ENCODE assay signal across 9 mouse cellular contexts in the genomic region with DNA sequence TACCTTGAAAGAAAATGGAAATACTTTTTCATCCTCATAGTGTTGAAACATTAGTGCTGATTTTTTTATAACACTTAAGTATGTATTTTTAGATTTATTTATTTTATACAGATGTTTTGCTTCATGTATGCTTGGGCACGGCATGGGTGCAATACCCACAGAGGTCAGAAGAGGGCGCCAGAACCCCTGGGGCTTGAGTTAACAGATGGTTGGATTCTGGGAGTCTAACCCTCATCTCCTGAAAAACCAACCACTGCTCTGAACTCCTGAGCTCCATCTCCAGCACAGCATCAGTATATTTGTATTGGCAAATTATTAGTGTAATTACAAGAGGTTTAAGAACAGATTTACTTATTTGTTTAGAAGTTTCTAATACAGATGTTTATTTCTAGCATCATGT. TPM values are rescaled to one million over a fixed set of nuclear protein-coding genes. Genes with fewer than 3 reads are reported as not detected.
DNase-seq lines count a peak whose midpoint lies in the region; ATAC-seq and TF ChIP-seq lines count a peak whose summit lies in the region.
"Had no signal": no experiment of that assay in that cellular context is flagged by ENCODE, and none has a peak within 500 bp of the region (broad histone marks: within the 10 kb centered on the region; RNA-seq: fewer than 3 reads in every experiment).

No protein-coding gene starts in this region.

- H3K9ac ChIP-seq in hindbrain, embryonic 11.5 days (ENCODE audit: low read depth, low read length), result no peak overlapping the region
- H3K9ac ChIP-seq in hindbrain, embryonic 16.5 days (ENCODE audit: low read depth, low read length), result no peak overlapping the region
- H3K9ac ChIP-seq: limb, embryonic 13.5 days had no signal

- ATAC-seq in hindbrain, embryonic 11.5 days (ENCODE audit: low FRiP score), result no peak
- no peak for ATAC-seq in hindbrain, embryonic 16.5 days
- peak; percentile 69 for ATAC-seq in frontal cortex, adult (ENCODE audit: low TSS enrichment)

- no peaks in the 10 kb centered on the region for H3K27me3 ChIP-seq in hindbrain, embryonic 11.5 days (ENCODE audit: control insufficient read depth, insufficient read depth, low read length)
- H3K27me3 ChIP-seq in hindbrain, embryonic 16.5 days (replicated peaks; ENCODE audit: control insufficient read depth, insufficient read depth, low read length), result no peaks in the 10 kb centered on the region
- 0 out of 2 replicates have a peak, but pooled peaks cover 6% of the 10 kb centered on the region for H3K27me3 ChIP-seq in E14TG2a.4 (ENCODE audit: insufficient read depth, low read length)
- H3K27me3 ChIP-seq in splenic B cell, adult 2 months (ENCODE audit: control insufficient read depth, insufficient read depth, low read length, poor library complexity, severe bottlenecking), result no peaks in the 10 kb centered on the region; the same call in 1 of the 2 replicates
- H3K27me3 ChIP-seq: limb, embryonic 13.5 days had no signal

- DNase-seq in hindbrain, embryonic 11.5 days (ENCODE audit: low spot score), result peak; percentile 87
- DNase-seq in c-Kit-positive CD71-negative TER-119-negative erythroid progenitor cells, embryonic 14.5 days (ENCODE audit: low read depth), result peak; percentile 64
- DNase-seq in kidney, postnatal 25 days, result peak; percentile 71 to 83
- DNase-seq in mesoderm, embryonic 11.5 days (ENCODE audit: low read depth, low spot score), result peak; percentile 77
- peak; percentile 85 for DNase-seq in splenic B cell, adult 2 months (ENCODE audit: low read depth, low spot score)

- H3K36me3 ChIP-seq in hindbrain, embryonic 11.5 days (ENCODE audit: control insufficient read depth, insufficient read depth, low read length), result no peaks in the 10 kb centered on the region
- no peaks in the 10 kb centered on the region for H3K36me3 ChIP-seq in hindbrain, embryonic 16.5 days (ENCODE audit: control insufficient read depth, insufficient read depth, low read length)
- H3K36me3 ChIP-seq in E14TG2a.4 (ENCODE audit: insufficient read depth, low read length), result no peaks in the 10 kb centered on the region
- no peaks in the 10 kb centered on the region for H3K36me3 ChIP-seq in splenic B cell, adult 2 months (ENCODE audit: control insufficient read depth, insufficient read depth, low read length, poor library complexity, severe bottlenecking)
- H3K36me3 ChIP-seq: limb, embryonic 13.5 days had no signal

- 5% methylated on average over 2 of the region's 2 CpGs for WGBS in hindbrain, embryonic 11.5 days
- WGBS in hindbrain, embryonic 16.5 days, result 5% methylated on average over 2 of the region's 2 CpGs

- TF ChIP-seq CTCF in E14TG2a.4 (conservative IDR thresholded peaks at IDR 0.05; ENCODE audit: low read length), result peak; percentile 99

- no peaks in the 10 kb centered on the region for H3K9me3 ChIP-seq in hindbrain, embryonic 11.5 days (ENCODE audit: control insufficient read depth, low read length)
- no peaks in the 10 kb centered on the region for H3K9me3 ChIP-seq in hindbrain, embryonic 16.5 days (ENCODE audit: control insufficient read depth, low read length)
- H3K9me3 ChIP-seq in E14TG2a.4 (ENCODE audit: low read length), result peaks cover 24% of the 10 kb centered on the region
- H3K9me3 ChIP-seq: limb, embryonic 13.5 days had no signal

- no peaks in the 10 kb centered on the region for H3K4me1 ChIP-seq in hindbrain, embryonic 11.5 days (replicated peaks; ENCODE audit: control insufficient read depth, insufficient read depth, low read length)
- no peaks in the 10 kb centered on the region for H3K4me1 ChIP-seq in hindbrain, embryonic 16.5 days (ENCODE audit: control insufficient read depth, insufficient read depth, low read depth, low read length)
- H3K4me1 ChIP-seq in E14TG2a.4 (replicated peaks; ENCODE audit: low read depth, low read length), result no peaks in the 10 kb centered on the region
- H3K4me1 ChIP-seq: limb, embryonic 13.5 days had no signal

- H3K4me2 ChIP-seq in hindbrain, embryonic 11.5 days (replicated peaks; ENCODE audit: low read depth, low read length), result no peak overlapping the region
- H3K4me2 ChIP-seq in hindbrain, embryonic 16.5 days (ENCODE audit: low read length), result no peak overlapping the region
- H3K4me2 ChIP-seq: limb, embryonic 13.5 days had no signal

- no peak overlapping the region for H3K4me3 ChIP-seq in hindbrain, embryonic 11.5 days (ENCODE audit: low read depth, low read length)
- no peak overlapping the region for H3K4me3 ChIP-seq in hindbrain, embryonic 16.5 days (ENCODE audit: low read length)
- H3K4me3 ChIP-seq in E14TG2a.4 (replicated peaks; ENCODE audit: low read length), result no peak overlapping the region
- H3K4me3 ChIP-seq: limb, embryonic 13.5 days had no signal

- no peak overlapping the region for H3K27ac ChIP-seq in hindbrain, embryonic 11.5 days (ENCODE audit: low read depth, low read length)
- no peak overlapping the region for H3K27ac ChIP-seq in hindbrain, embryonic 16.5 days (ENCODE audit: low read depth, low read length)
- H3K27ac ChIP-seq: limb, embryonic 13.5 days had no signal

RNA-seq across cellular contexts. Expression of gene Gm13271, which starts 16.2 kb away (rescaled TPM):
- polyA plus RNA-seq in hindbrain, embryonic 11.5 days (2014; fragmentation: Nextera tagmentation; extraction: Ambion mirVana), result not detected in 2 replicates
- polyA plus RNA-seq in hindbrain, embryonic 16.5 days (2015; fragmentation: Nextera tagmentation; extraction: Ambion mirVana), result not detected in 2 replicates
- polyA plus RNA-seq: limb, embryonic 13.5 days had no signal

RNA-seq across cellular contexts. Expression of gene Klhl9, which starts 16.2 kb away (rescaled TPM):
- polyA plus RNA-seq in hindbrain, embryonic 11.5 days (2014; fragmentation: Nextera tagmentation; extraction: Ambion mirVana), result 136 and 150 TPM in 2 replicates
- polyA plus RNA-seq in hindbrain, embryonic 16.5 days (2015; fragmentation: Nextera tagmentation; extraction: Ambion mirVana), result 90.3 and 104 TPM in 2 replicates

RNA-seq across cellular contexts. Expression of gene Gm26566, which starts 16.9 kb away (rescaled TPM):
- 0.77 and 1.2 TPM in 2 replicates for polyA plus RNA-seq in hindbrain, embryonic 11.5 days (2014; fragmentation: Nextera tagmentation; extraction: Ambion mirVana)
- polyA plus RNA-seq in hindbrain, embryonic 16.5 days (2015; fragmentation: Nextera tagmentation; extraction: Ambion mirVana), result 1.3 and 1.5 TPM in 2 replicates

RNA-seq across cellular contexts. Expression of gene Gm13283, which starts 21.4 kb away (rescaled TPM):
- polyA plus RNA-seq in hindbrain, embryonic 11.5 days (2014; fragmentation: Nextera tagmentation; extraction: Ambion mirVana), result 0.20 and 0.32 TPM in 2 replicates
- not detected in 2 replicates for polyA plus RNA-seq in hindbrain, embryonic 16.5 days (2015; fragmentation: Nextera tagmentation; extraction: Ambion mirVana)

RNA-seq across cellular contexts. Expression of gene Gm13290, which starts 35.2 kb away (rescaled TPM):
- not detected in 2 replicates for polyA plus RNA-seq in hindbrain, embryonic 11.5 days (2014; fragmentation: Nextera tagmentation; extraction: Ambion mirVana)
- not detected in 2 replicates for polyA plus RNA-seq in hindbrain, embryonic 16.5 days (2015; fragmentation: Nextera tagmentation; extraction: Ambion mirVana)
